Mouse (Mus musculus) testis, adult 2 months (tissue): ENCODE data around the gene Opa3.

ENCODE experiments used
- CTCF ChIP-seq: fragments of 200-500 bp; IDR thresholded peaks from 2 replicates; pipeline ENCODE4 v1.5.1; 2012; ENCODE audit warnings: low read depth, mild to moderate bottlenecking, inconsistent platforms, low read length, moderate library complexity; ENCODE audit not compliant: control insufficient read depth, insufficient read depth, insufficient replicate concordance
- POLR2A ChIP-seq: fragments of 200-500 bp; IDR thresholded peaks from 2 replicates; pipeline ENCODE4 v1.6.1; 2012; ENCODE audit warnings: low read depth, mild to moderate bottlenecking, inconsistent platforms, low read length, moderate library complexity; ENCODE audit not compliant: control insufficient read depth

GRCm38 (mm10) chr7:19302264-19303045 lies 74.3 kb downstream of the Opa3 start:
- TF ChIP-seq POLR2A (no peak), CTCF (no peak)
